Mouse (Mus musculus) heart, postnatal 0 days (tissue): ENCODE data around the gene Ifit3. TPM values are rescaled to one million over a fixed set of nuclear protein-coding genes. Genes with fewer than 3 reads are reported as not detected.

Experiments used
- ATAC-seq: fragments of 200-750 bp; cut with Nextera tagmentation; 2 replicates; pipeline ENCODE4 v1.8.0; 2017; ENCODE audit warnings: low read depth, moderate number of reproducible peaks, moderate library complexity; ENCODE audit not compliant: insufficient read depth
- DNase-seq: peaks from one replicate; pipeline ENCODE4 v3.0.0-alpha.2; 2016; ENCODE audit warnings: low spot score
- H3K27ac ChIP-seq: fragments of 300-500 bp; sonication (generic); 2 replicates; pipeline ENCODE4 v1.5.1; 2014; ENCODE audit warnings: low read depth, mild to moderate bottlenecking
- H3K27me3 ChIP-seq: fragments of 300-500 bp; sonication (generic); 2 replicates; pipeline ENCODE4 v1.6.1; 2014; ENCODE audit warnings: low read length, mixed read lengths; ENCODE audit not compliant: control insufficient read depth, insufficient read depth
- H3K36me3 ChIP-seq: fragments of 300-500 bp; sonication (generic); replicated peaks from 2 replicates; pipeline ENCODE4 v1.6.1; 2014; ENCODE audit warnings: low read length, mixed read lengths; ENCODE audit not compliant: control insufficient read depth, insufficient read depth
- H3K4me1 ChIP-seq: fragments of 300-500 bp; sonication (generic); 2 replicates; pipeline ENCODE4 v1.6.1; 2014; ENCODE audit warnings: antibody characterized with exemption; ENCODE audit not compliant: control insufficient read depth, insufficient read depth
- H3K4me2 ChIP-seq: fragments of 300-500 bp; sonication (generic); 2 replicates; pipeline ENCODE4 v1.6.1; 2014; ENCODE audit warnings: low read depth, mild to moderate bottlenecking, low read length, moderate library complexity
- H3K4me3 ChIP-seq: fragments of 300-500 bp; sonication (generic); 2 replicates; pipeline ENCODE4 v1.5.1; 2014; ENCODE audit warnings: low read depth, low read length
- H3K9ac ChIP-seq: fragments of 300-500 bp; sonication (generic); replicated peaks from 2 replicates; pipeline ENCODE4 v1.6.1; 2014; ENCODE audit warnings: low read depth, low read length, mixed read lengths
- H3K9me3 ChIP-seq: fragments of 300-500 bp; sonication (generic); replicated peaks from 2 replicates; pipeline ENCODE4 v1.6.1; 2016; ENCODE audit warnings: low read length; ENCODE audit not compliant: control insufficient read depth
- CTCF ChIP-seq: IDR thresholded peaks from 2 replicates; pipeline ENCODE4 v1.5.1; 2016; ENCODE audit warnings: antibody characterized with exemption, control low read depth, low read depth
- EP300 ChIP-seq: IDR thresholded peaks from 2 replicates; pipeline ENCODE4 v1.6.1; 2016; ENCODE audit warnings: antibody characterized with exemption, low read depth
- WGBS: fragments of 180-500 bp; shearing (Covaris S2); extraction: QIAGEN DNeasy Blood & Tissue Kit; methylation state at CpG from one replicate; pipeline ENCODE4 v1.1.7; 2014; 5-methylcytosine and 5-hydroxymethylcytosine counted together
- polyA plus RNA-seq: library from polyadenylated mRNA; unstranded; fragments of >200 nt; fragmentation: Nextera tagmentation; extraction: Ambion mirVana; gene quantifications from 2 replicates; pipeline ENCODE4 v1.2.1, GENCODE M21; 2015
- total RNA-seq: library from RNA; depleted of rRNA; stranded (reverse); fragments of >200 nt; gene quantifications from 2 replicates; pipeline ENCODE4 v1.2.3, GENCODE M21; 2014; ENCODE audit warnings: low replicate concordance

Gene Ifit3
- total and polyA plus RNA-seq, 2 experiments from 2014 or later = 3.0 to 12.8 TPM

DNA sequence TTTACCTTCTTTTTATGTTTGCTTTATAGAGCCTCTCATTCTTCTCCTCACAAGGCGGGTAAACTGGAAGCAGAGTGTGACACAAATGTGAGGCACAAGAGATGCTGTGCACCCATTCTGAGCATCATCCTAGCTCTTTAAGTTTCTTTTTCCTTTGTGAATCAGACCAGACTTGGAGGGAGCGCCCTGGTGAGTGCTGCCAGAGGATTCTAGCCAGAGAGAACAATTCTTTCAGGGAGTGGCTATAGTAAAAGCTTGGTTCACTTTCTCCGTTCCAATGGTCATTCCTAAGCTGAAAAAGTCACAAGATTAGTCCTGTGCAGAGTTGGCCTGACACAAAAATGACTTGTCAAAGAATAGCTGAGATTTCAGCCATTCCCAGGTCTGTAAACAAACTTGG, 26.7 kb upstream of the Ifit3 start:
- Histone ChIP-seq H3K4me2 (no peak overlapping the region), H3K4me1 (peaks cover 19% of the 10 kb centered on the region), H3K27ac (peak overlapping the region; percentile 27), H3K27me3 (no peaks in the 10 kb centered on the region), H3K9me3 (no peaks in the 10 kb centered on the region; the same call in 1 of the 2 replicates), H3K36me3 (no peaks in the 10 kb centered on the region), H3K9ac (no peak overlapping the region), H3K4me3 (no peak overlapping the region)
- TF ChIP-seq CTCF (no peak), EP300 (no peak)
- 56% methylated on average over 3 of the region's 3 CpGs for WGBS
- no peak for ATAC-seq
- no peak for DNase-seq

DNA sequence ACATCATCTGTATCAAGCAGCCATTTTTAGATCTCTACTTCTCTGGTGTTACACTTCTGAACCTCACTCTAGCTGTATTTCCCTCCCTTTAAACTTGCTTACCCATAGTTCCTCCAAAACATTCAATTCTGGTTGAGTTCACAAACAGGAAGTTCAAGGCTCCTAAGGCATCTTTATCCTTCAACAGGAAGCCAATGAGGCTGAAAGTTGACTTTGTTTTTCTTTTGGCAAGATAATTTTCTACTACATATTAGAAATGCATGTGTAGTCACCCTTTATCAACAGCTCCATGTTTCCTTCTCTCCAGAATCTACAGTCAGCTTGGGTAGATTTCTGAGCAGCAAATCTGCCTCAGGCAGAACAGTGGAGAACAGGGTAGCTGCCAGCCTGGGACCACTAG, 20.8 kb upstream of the Ifit3 start:
- TF ChIP-seq EP300 (no peak), CTCF (no peak)
- ATAC-seq = no peak
- Histone ChIP-seq H3K27me3 (no peaks in the 10 kb centered on the region), H3K4me1 (no peaks in the 10 kb centered on the region), H3K9ac (no peak overlapping the region), H3K4me3 (no peak overlapping the region), H3K4me2 (no peak overlapping the region), H3K9me3 (no peaks in the 10 kb centered on the region), H3K27ac (no peak overlapping the region), H3K36me3 (no peaks in the 10 kb centered on the region)
- no peak for DNase-seq

- no peak for ATAC-seq
- no peak overlapping the region for H3K4me2 ChIP-seq
- TF ChIP-seq CTCF = no peak
- H3K4me1 ChIP-seq = peaks cover 6% of the 10 kb centered on the region; the same call in 1 of the 2 replicates
- no peak overlapping the region for H3K4me3 ChIP-seq
- 90% methylated on average over 1 of the region's 1 CpGs for WGBS
- H3K27me3 ChIP-seq = no peaks in the 10 kb centered on the region
- no peaks in the 10 kb centered on the region for H3K9me3 ChIP-seq
- no peaks in the 10 kb centered on the region for H3K36me3 ChIP-seq
- H3K9ac ChIP-seq = no peak overlapping the region
- H3K27ac ChIP-seq = no peak overlapping the region
- no peak for DNase-seq
Measured at GRCm38 (mm10) chr19:34566178-34566784, 17.1 kb upstream of the Ifit3 start.

DNA sequence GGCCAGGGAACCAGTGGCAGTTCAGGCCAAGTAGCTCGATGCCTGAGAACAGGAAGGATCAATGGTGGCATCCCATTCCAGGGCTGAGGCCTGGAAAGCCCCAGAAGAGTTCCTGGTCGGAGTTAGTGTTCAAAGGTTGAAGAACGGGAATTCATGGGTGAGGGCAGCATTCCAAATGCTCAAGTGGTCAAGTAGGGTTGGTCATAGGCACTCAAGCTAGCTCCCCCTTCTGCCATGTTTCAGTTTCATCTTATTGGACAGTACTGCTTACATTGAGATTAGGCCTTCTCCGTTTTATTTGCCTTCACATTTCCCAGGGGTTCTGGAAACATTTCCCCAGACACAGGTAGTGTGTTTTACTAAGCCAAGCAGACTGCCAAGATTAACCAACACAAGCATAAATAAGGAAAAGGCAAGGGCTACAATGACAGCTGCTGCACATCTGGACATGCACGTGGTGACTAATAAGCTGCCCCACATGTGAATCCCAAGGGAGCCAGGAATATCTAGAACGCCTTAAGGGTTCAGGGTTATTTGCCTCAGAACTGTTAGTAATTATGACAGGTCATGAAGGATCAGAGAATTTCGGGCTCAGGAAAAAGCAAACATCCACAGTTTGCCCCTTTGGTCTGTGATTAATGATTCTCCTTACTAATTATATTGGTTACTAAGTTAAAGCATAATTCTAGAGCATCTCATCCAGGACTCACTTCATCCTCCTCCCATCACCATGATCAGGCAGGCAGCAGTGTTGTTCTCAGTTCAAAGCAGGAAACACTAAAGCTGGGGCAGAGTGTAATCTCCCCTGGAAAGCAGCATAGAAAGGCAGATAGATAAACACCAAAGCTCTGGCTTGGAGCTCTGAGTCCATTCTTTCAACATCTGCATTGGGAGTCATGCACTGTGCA, 14.1 kb upstream of the Ifit3 start:
- ATAC-seq (no peak), DNase-seq (no peak)
- Histone ChIP-seq H3K4me1 (peaks cover 6% of the 10 kb centered on the region; the same call in 1 of the 2 replicates), H3K4me3 (no peak overlapping the region), H3K27me3 (no peaks in the 10 kb centered on the region), H3K9me3 (no peaks in the 10 kb centered on the region), H3K4me2 (no peak overlapping the region), H3K36me3 (peaks cover 16% of the 10 kb centered on the region; the same call in 1 of the 2 replicates), H3K9ac (no peak overlapping the region), H3K27ac (peak overlapping the region; percentile 37)
- WGBS = 71% methylated on average over 7 of the region's 7 CpGs
- TF ChIP-seq CTCF (no peak), EP300 (no peak)

DNA sequence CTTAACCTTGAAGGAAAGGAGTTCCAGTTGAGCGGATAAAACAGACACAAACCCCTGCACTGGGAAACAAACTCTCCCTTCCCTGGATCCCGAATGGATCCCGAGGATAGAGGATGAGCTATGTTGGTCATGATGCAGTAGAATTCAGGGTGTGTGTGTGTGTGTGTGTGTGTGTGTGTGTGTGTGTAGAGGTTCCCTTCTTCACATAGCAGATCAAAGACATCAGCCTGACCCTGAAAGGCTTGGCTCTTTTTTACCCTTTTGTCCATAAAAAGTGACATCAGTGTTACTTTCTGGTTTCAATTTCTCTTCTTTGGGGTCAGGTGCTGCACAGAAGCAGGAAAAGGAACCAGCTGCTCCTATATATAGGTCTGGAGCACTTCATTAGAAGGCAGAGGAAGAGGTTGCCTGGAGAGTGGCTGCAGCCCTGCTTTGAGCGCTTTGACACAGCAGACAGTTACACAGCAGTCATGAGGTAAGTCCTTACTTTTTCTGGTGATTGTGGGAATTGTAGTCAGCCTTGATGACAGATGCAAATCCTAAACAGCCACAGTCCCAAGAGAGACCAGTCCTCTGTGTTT, 13.3 kb upstream of the Ifit3 start:
- Histone ChIP-seq H3K4me2 (no peak overlapping the region), H3K36me3 (peaks cover 18% of the 10 kb centered on the region; the same call in 1 of the 2 replicates), H3K4me1 (peaks cover 6% of the 10 kb centered on the region; the same call in 1 of the 2 replicates), H3K4me3 (no peak overlapping the region), H3K9ac (no peak overlapping the region), H3K27me3 (no peaks in the 10 kb centered on the region), H3K9me3 (no peaks in the 10 kb centered on the region), H3K27ac (peak overlapping the region; percentile 37)
- no peak for TF ChIP-seq CTCF
- no peak for TF ChIP-seq EP300
- ATAC-seq (peak; percentile 67; the same call in 1 of the 2 replicates), DNase-seq (peak; percentile 46)
- WGBS = 55% methylated on average over 4 of the region's 4 CpGs
